Mouse (Mus musculus) frontal cortex, postnatal 14 days (tissue): Measurements from ENCODE around the gene Gm5615.

Experiments used
- DNase-seq, 2 experiments: peaks; one replicate each; pipeline ENCODE4 v3.0.0; 2022; ENCODE audit warnings: low spot score in 2 of 2

Gene Gm5615

GRCm38 (mm10) chr9:36541863-36542262 lies at the start of gene Gm5615:
TSS of gene Gm5615 (minus strand) at chr9:36541963.
- no peak for DNase-seq

DNA sequence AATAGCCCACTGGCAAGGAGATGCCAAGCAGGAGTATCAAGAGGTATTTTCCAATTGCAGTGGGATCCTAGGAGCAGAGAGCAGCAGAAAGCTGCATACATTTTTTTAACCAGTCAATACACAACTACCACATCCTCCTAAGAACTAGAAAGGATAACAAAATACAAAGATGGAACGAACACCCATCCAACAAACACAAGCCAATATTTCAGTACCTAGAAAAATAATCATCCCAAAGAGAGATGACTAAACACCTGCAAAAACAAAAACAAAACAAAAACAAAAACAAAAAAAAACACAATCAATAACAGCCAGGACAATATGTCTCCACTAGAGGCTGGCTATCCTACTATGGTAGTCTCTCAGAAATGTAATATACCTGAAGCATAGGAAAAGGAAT lies 40.8 kb upstream of the Gm5615 start, which contains the start of gene Gm17689:
Gm17689 (minus strand) TSS at position 101 of the 400 bp plus-strand sequence.
- DNase-seq = no peak

DNA sequence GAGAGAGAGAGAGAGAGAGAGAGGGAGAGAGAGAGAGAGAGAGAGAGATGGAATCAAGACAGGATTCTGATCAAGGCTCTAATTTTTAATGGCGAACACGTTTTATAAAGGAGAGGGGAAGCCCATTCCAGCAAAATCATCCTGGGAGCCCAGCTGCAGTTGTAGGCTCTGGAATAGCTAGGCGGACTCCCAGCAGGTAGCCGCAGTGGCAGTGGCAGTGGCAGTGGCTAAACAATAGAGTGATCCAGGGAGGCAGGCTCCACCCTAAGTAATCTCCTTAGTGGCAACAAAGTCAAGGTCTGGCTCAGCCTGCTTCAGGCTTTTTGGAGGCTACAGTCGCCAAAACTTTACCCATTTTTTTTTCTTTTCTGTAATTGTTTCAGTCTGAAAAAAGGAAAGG lies 37.6 kb downstream of the Gm5615 start:
- DNase-seq = no peak

- DNase-seq = no peak
Observed at GRCm38 (mm10) chr9:36495824-36496223, 45.9 kb downstream of the Gm5615 start.

GRCm38 (mm10) chr9:36494501-36495220 lies 47.1 kb downstream of the Gm5615 start:
- no peak for DNase-seq
